Mouse (Mus musculus) cortical plate, adult 2 months (tissue): ENCODE measurements around the gene Tlcd1.

ENCODE experiments used
- CTCF ChIP-seq: fragments of 200-500 bp; IDR thresholded peaks from 2 replicates; pipeline ENCODE4 v1.5.1; 2011; ENCODE audit warnings: mild to moderate bottlenecking, control low read depth, low read length; ENCODE audit not compliant: insufficient read depth; ENCODE audit errors: extremely low read depth
- POLR2A ChIP-seq: fragments of 200-500 bp; IDR thresholded peaks from 2 replicates; pipeline ENCODE4 v1.6.1; 2011; ENCODE audit warnings: mild to moderate bottlenecking, low read length, control low read depth; ENCODE audit not compliant: insufficient read depth; ENCODE audit errors: extremely low read depth

- TF ChIP-seq CTCF (no peak), POLR2A (no peak)
Observed at GRCm38 (mm10) chr11:78168541-78169468, 7.7 kb upstream of the Tlcd1 start.
